Mouse (Mus musculus) forebrain, embryonic 12.5 days (tissue): ENCODE data around the gene Vapa. TPM values are rescaled to one million over a fixed set of nuclear protein-coding genes. Genes with fewer than 3 reads are reported as not detected.
"Not testable (repeated sequence)": the region's sequence is repeated elsewhere in the genome, so short reads cannot be mapped to it uniquely, and the experiment has no call there.

Experiments used
- ATAC-seq: fragments of 200-750 bp; cut with Nextera tagmentation; 2 replicates; pipeline ENCODE4 v1.8.0; 2017; ENCODE audit warnings: moderate TSS enrichment; ENCODE audit not compliant: low FRiP score
- H3K27ac ChIP-seq: fragments of 300-500 bp; sonication (generic); 2 replicates; pipeline ENCODE4 v1.5.1; 2016; ENCODE audit warnings: mild to moderate bottlenecking
- H3K27me3 ChIP-seq: fragments of 300-500 bp; sonication (generic); 2 replicates; pipeline ENCODE4 v1.6.1; 2016; ENCODE audit warnings: mild to moderate bottlenecking
- H3K36me3 ChIP-seq: fragments of 300-500 bp; sonication (generic); replicated peaks from 2 replicates; pipeline ENCODE4 v1.6.1; 2016; ENCODE audit warnings: mild to moderate bottlenecking
- H3K4me1 ChIP-seq: fragments of 300-500 bp; sonication (generic); 2 replicates; pipeline ENCODE4 v1.6.1; 2016
- H3K4me2 ChIP-seq: fragments of 300-500 bp; sonication (generic); 2 replicates; pipeline ENCODE4 v1.6.1; 2016; ENCODE audit warnings: mild to moderate bottlenecking, moderate library complexity
- H3K4me3 ChIP-seq: fragments of 300-500 bp; sonication (generic); replicated peaks from 2 replicates; pipeline ENCODE4 v1.5.1; 2016; ENCODE audit warnings: mild to moderate bottlenecking
- H3K9ac ChIP-seq: fragments of 300-500 bp; sonication (generic); 2 replicates; pipeline ENCODE4 v1.6.1; 2016; ENCODE audit warnings: mild to moderate bottlenecking
- H3K9me3 ChIP-seq: fragments of 300-500 bp; sonication (generic); 2 replicates; pipeline ENCODE4 v1.6.1; 2016
- WGBS: fragments of 180-500 bp; shearing (Covaris S2); methylation state at CpG from one replicate; pipeline ENCODE4 v1.1.7; 2016; 5-methylcytosine and 5-hydroxymethylcytosine counted together
- polyA plus RNA-seq: library from polyadenylated mRNA; unstranded; fragments of >200 nt; fragmentation: Nextera tagmentation; extraction: Ambion mirVana; gene quantifications from 2 replicates; pipeline ENCODE4 v1.2.1, GENCODE M21; 2016

The Vapa gene
- polyA plus RNA-seq, 1 experiment from 2014 or later: 236 TPM

DNA sequence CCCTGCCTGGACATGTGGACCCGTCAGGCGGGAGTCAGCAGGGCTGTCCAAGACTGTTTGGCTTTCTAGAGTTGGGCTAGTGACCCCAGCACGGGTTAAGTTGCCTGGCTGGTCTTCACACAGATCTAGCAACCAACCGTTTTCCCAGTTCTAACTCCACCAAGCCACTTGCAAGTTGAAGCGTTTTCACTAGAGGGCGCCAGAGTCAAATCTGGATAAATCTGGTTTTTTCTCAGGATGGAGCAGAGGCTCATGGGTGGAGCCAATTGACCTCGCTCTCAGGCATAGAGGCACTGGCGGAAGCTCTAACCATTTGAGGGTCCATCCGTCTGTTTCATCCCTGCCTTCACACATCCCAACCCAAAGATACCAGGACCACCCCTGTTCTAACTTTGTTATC, 55.1 kb downstream of the Vapa start:
- H3K4me1 ChIP-seq: no peaks in the 10 kb centered on the region
- peak overlapping the region; percentile 25; the same call in 1 of the 2 replicates for H3K4me2 ChIP-seq
- no peaks in the 10 kb centered on the region for H3K27me3 ChIP-seq
- no peaks in the 10 kb centered on the region for H3K9me3 ChIP-seq
- H3K4me3 ChIP-seq: no peak overlapping the region
- no peak overlapping the region for H3K9ac ChIP-seq
- no peak overlapping the region for H3K27ac ChIP-seq
- ATAC-seq: no peak
- WGBS: 50% methylated on average over 9 of the region's 9 CpGs
- H3K36me3 ChIP-seq: no peaks in the 10 kb centered on the region

DNA sequence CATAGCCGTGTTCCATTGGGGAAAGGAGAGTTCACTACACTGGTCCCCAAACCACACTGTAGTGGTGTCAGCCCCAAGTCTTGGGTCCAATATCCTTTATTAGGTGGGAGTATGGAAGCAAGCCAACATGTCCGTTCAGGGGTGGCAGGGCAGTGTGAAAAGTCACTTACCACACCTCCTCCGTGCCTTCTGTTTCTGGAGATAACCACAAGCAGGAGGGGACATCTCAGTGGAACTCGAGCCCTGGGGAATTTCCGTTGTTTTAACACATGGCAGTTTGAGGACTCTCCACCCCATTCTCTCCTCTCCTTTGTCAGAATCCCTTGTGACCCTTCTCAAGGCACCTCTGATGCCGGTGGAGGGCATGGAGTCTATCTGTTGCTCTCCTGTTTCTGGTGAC, 56.1 kb downstream of the Vapa start:
- WGBS: 90% methylated on average over 6 of the region's 6 CpGs
- Histone ChIP-seq H3K4me3 (no peak overlapping the region), H3K9ac (no peak overlapping the region), H3K27ac (no peak overlapping the region), H3K9me3 (no peaks in the 10 kb centered on the region), H3K27me3 (no peaks in the 10 kb centered on the region), H3K36me3 (no peaks in the 10 kb centered on the region), H3K4me2 (no peak overlapping the region), H3K4me1 (no peaks in the 10 kb centered on the region)
- no peak for ATAC-seq

DNA sequence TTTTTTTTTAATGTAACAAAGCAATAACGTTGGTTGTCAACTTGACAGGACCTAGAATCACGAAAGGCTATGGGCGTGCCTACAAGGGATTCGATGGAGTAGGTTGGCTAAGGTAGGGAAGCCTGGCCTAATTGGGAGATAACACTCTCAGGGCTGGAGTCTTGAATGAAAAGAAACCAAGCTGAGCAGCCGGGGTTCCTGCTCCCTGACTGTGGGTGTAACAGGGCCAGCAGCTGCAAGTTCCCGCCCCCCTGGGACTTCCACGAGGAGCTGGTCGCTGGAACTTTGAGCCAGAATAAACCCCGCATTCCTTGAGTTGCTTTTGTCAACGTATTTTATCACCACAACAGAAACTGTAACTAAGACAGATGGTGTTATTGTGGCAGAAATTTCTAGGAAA, 56.6 kb downstream of the Vapa start:
- H3K27me3 ChIP-seq: no peaks in the 10 kb centered on the region
- no peak for ATAC-seq

DNA sequence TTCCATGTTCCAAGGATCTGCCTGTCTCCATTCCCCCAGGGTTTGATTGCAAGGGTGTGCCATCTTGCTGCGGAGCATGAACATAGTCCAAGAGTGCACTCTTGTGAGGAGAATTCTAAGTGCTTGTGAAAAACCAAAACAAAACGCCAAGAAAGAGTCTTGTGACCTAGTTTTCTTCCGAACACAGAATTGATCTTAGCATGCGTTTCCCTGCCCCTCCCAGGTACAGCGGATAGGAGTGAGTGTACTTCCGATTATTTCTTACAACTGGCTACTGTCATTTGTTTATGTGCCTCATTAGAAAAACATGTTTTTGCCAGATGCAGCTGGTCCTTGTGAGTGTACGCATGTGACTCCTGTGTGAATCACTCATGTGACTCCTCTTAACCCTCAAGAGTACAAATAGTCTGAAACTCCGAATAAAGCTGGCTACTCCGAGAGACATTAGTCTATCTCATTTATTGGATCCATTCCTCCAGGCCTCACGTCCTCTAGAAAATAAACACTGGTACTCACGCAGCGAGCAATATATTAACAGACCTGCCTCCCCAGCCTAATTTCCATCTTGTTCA, 60.8 kb downstream of the Vapa start:
- H3K27ac ChIP-seq: no peak overlapping the region
- H3K9ac ChIP-seq: no peak overlapping the region
- ATAC-seq: no peak
- H3K9me3 ChIP-seq: no peaks in the 10 kb centered on the region
- no peak overlapping the region for H3K4me3 ChIP-seq
- no peak overlapping the region for H3K4me2 ChIP-seq
- no peaks in the 10 kb centered on the region for H3K36me3 ChIP-seq
- whole genome bisulfite sequencing: 90% methylated on average over 12 of the region's 12 CpGs
- no peaks in the 10 kb centered on the region for H3K4me1 ChIP-seq
- no peaks in the 10 kb centered on the region for H3K27me3 ChIP-seq

More for the DNA sequence above, 56.6 kb downstream of the Vapa start:
- H3K4me2 ChIP-seq: no peak overlapping the region
- H3K4me1 ChIP-seq: no peaks in the 10 kb centered on the region
- no peak overlapping the region for H3K9ac ChIP-seq
- H3K36me3 ChIP-seq: no peaks in the 10 kb centered on the region
- H3K9me3 ChIP-seq: no peaks in the 10 kb centered on the region
- 71% methylated on average over 10 of the region's 10 CpGs for WGBS
- no peak overlapping the region for H3K4me3 ChIP-seq
- H3K27ac ChIP-seq: no peak overlapping the region

DNA sequence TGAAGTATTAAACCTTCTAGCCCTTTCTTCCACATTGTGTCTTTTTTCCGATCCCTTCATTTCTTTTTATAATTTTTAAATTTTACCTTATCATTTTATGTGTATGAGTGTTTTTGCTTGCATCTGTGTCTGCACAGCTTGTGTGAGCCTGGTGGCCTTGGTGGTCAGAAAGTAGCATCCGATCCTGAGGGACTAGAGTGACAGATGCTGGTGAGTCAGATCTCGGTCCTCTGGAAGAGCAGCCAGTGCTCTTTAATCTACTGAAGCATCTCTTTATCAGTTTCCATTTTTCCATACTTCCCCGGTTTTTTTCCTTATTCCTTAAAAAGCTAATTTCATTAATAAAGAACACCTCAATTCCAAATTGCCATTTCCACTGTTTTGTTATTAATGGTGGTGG, 63.0 kb downstream of the Vapa start:
- 85% methylated on average over 4 of the region's 4 CpGs for WGBS
- Histone ChIP-seq H3K4me1 (no peaks in the 10 kb centered on the region), H3K27ac (no peak overlapping the region), H3K9ac (no peak overlapping the region), H3K27me3 (no peaks in the 10 kb centered on the region), H3K4me3 (no peak overlapping the region), H3K4me2 (no peak overlapping the region), H3K9me3 (no peaks in the 10 kb centered on the region), H3K36me3 (no peaks in the 10 kb centered on the region)
- ATAC-seq: no peak

DNA sequence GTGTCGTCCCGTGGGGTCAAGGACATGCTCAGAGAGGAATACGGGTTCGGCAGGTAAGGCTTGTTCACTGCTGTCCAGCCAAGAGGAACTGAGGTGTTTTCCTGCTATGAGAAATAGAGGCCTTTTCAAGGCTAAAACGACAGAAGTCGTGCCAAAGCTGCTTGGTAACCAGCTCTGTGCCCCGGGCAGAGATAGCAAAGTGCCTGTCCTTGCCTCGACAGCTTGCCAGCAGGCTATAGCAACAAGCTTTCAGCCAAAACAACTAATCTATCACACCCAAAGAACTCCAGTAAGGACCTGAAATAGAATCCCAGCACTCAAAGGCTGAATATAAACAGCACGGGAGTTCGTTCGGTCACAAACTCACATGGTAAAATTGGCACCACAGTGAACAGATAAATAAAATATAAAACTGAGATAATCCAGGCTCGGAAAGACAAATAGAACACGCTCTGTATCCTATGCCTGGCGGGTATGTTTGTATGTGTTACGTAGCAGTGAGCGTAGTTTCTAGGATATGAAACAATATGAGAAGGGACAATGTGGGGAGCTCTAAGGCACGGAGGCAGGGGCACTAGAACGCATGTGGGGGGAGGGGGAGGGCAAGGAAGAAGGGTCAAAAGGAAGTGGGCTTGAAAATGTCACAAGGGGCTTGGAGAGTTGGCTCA, 64.5 kb downstream of the Vapa start:
- WGBS: 80% methylated on average over 18 of the region's 18 CpGs
- Histone ChIP-seq H3K4me1 (no peaks in the 10 kb centered on the region), H3K27me3 (no peaks in the 10 kb centered on the region), H3K4me2 (no peak overlapping the region), H3K27ac (no peak overlapping the region), H3K9me3 (no peaks in the 10 kb centered on the region), H3K4me3 (no peak overlapping the region), H3K36me3 (no peaks in the 10 kb centered on the region), H3K9ac (no peak overlapping the region)
- ATAC-seq: no peak

DNA sequence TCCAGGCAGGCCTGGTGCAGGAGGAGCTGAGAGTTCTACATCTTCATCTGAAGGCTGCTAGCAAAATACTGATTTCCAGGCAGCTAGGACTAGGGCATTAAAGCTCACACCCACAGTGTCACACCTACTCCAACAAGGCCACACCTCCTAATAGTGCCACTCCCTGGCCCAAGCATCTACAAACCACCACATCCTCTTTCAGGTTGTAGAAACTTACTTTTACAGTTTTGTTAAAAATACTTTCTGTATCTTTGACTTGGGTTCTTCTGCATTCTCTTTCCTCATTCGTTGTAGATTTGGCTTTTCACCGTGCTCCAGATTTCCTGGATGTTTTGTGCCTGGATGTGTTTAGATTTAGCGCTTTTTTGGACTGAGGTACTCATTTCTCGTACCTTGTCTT, 67.1 kb downstream of the Vapa start:
- H3K4me2 ChIP-seq, H3K27ac ChIP-seq, H3K9ac ChIP-seq, H3K4me3 ChIP-seq, H3K27me3 ChIP-seq, H3K4me1 ChIP-seq, ATAC-seq, H3K9me3 ChIP-seq, H3K36me3 ChIP-seq: not testable (repeated sequence)
- WGBS: 93% methylated on average over 4 of the region's 4 CpGs

DNA sequence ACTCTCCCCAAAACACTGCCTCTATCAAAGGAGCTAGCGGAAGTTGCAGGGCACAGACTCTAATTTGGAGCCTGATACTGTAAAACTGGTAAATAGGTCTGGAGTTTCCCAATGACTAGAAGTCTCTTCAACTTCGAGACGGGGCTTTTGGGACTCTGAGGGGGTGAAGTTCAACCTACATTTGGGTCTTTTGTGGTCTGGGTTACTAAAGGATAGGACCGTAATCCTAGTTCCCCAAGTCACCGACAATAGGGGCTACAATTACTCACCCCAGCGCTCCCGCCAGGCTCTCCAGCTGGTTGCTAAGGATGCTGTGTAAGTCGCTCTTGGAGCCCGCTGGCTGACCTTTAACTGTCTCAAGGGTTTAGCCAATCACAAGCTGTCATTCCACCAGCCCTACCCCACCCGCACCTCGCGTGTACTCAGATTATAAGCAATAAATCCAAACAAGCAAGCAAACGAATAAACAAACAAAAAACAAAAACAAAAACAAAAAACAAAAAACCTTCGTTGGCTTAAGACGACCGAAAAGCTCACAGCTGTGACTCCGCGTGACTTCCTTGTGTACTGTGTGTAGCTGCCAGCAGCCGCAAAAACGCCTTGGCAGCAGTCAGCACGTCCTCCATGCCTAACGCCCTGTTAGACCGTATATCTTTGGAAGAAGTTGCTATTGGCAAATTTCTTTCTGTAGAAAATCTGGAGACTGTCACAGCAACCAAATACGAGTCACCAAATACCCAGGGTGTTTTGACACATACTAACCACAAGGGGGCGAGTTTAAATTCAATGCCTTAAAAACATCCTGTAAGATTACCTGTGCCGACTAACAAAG, 72.7 kb downstream of the Vapa start, which contains the start of gene Tmem232:
Gene Tmem232, minus strand, starts transcription at position 342 of the 832 bp plus-strand sequence.
- ATAC-seq: peak; percentile 60; the same call in 1 of the 2 replicates
- no peaks in the 10 kb centered on the region; the same call in 1 of the 2 replicates for H3K4me1 ChIP-seq
- H3K9me3 ChIP-seq: no peaks in the 10 kb centered on the region
- 14% methylated on average over 26 of the region's 26 CpGs for WGBS
- no peak within 1 kb of the TSS for H3K27ac ChIP-seq
- no peak within 1 kb of the TSS for H3K9ac ChIP-seq
- no peaks in the 10 kb centered on the region for H3K27me3 ChIP-seq
- H3K36me3 ChIP-seq: no peaks in the 10 kb centered on the region
- H3K4me2 ChIP-seq: peak within 1 kb of the TSS; percentile 58
- H3K4me3 ChIP-seq: peak within 1 kb of the TSS; percentile 31

DNA sequence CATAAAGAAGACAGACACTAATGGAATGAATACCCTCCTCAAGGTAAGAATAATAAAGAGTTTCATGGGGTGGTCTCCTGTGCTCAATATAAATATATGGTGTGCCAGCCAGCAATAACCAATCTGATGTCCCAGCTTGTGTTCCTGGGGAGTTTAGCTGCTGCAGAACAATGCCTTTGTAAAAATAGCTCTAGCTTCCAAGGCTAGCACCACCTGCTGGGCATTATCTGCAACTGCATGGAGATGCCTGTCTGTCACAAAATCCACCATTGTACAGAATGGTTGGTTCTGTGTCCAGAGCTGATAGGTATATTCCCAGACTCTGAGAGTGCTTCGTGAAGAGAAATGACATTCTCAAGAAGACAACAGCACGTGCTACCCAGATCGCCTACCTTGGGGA, 77.2 kb downstream of the Vapa start:
- Histone ChIP-seq H3K36me3 (no peaks in the 10 kb centered on the region), H3K4me2 (no peak overlapping the region), H3K27me3 (no peaks in the 10 kb centered on the region), H3K9me3 (no peaks in the 10 kb centered on the region), H3K4me1 (no peaks in the 10 kb centered on the region; the same call in 1 of the 2 replicates), H3K4me3 (no peak overlapping the region), H3K27ac (no peak overlapping the region), H3K9ac (no peak overlapping the region)
- 33% methylated on average over 3 of the region's 3 CpGs for WGBS
- peak; percentile 33; the same call in 1 of the 2 replicates for ATAC-seq

DNA sequence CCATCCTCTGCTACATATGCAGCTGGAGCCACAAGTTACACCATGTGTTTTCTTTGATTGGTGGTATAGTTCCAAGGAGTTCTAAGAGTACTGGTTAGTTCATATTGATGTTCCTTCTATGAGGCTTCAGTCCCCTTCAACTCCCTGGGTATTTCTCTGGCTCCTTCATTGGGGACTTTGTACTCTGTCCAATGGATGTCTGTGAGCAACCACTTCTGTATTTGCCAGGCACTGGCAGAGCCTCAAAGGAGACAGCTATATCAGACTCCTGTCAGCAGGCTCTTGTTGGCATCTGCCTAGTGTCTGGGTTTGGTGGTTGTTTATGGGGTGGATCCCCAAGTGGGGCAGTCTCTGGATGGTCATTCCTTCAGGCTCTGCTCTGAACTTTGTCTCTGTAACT, 81.0 kb downstream of the Vapa start:
- not testable (repeated sequence) for H3K4me2 ChIP-seq, H3K9me3 ChIP-seq, ATAC-seq, H3K9ac ChIP-seq, H3K36me3 ChIP-seq, H3K4me3 ChIP-seq, H3K27ac ChIP-seq, H3K4me1 ChIP-seq, H3K27me3 ChIP-seq
